Mouse (Mus musculus) thymus, adult 2 months (tissue): ENCODE data around the gene Mcm2.

Experiments
- CTCF ChIP-seq: fragments of 200-500 bp; IDR thresholded peaks from 2 replicates; pipeline ENCODE4 v1.5.1; 2012; ENCODE audit warnings: mild to moderate bottlenecking, control low read depth, low read length, moderate library complexity, borderline replicate concordance; ENCODE audit not compliant: control insufficient read depth, poor library complexity, insufficient read depth; ENCODE audit errors: extremely low read depth
- POLR2A ChIP-seq: fragments of 200-500 bp; IDR thresholded peaks from 2 replicates; pipeline ENCODE4 v1.6.1; 2012; ENCODE audit warnings: mild to moderate bottlenecking, low read length, control low read depth, moderate library complexity; ENCODE audit not compliant: control insufficient read depth, poor library complexity, insufficient read depth; ENCODE audit errors: extremely low read depth

GRCm38 (mm10) chr6:88874868-88875508, 23.6 kb downstream of the Mcm2 start, which contains the start of gene Podxl2:
- TF ChIP-seq CTCF (no peak), POLR2A (no peak)
